ENCODE assay signal across 11 mouse cellular contexts in the genomic region with DNA sequence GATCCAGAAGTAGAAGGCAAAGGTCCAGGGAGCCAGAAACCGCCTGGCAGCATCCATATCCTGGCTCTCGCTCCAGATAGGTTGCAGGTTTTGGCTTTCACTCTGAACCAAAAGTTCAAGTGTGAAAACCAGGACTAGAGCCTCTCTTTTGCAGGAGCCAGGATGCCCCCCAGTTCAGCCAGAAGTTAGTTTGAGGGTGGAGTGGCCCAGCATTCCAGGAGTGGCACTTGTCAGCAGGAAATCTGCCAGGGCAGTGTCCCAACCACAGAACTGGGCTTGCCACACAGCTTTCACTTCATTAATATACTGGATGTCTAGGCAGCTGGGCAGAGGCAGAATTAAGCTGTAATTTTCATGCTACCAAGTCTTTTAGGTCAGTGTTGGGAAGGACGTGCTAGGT.
DNase-seq lines count a peak whose midpoint lies in the region; ATAC-seq and TF ChIP-seq lines count a peak whose summit lies in the region.
"Had no signal": no experiment of that assay in that cellular context is flagged by ENCODE, and none has a peak within 500 bp of the region (broad histone marks: within the 10 kb centered on the region; RNA-seq: fewer than 3 reads in every experiment).

No protein-coding gene starts in this region.

- no peaks in the 10 kb centered on the region for H3K79me2 ChIP-seq in C2C12 (ENCODE audit: control insufficient read depth, insufficient read depth)

- H3K4me1 ChIP-seq in heart, embryonic 12.5 days (replicated peaks), result no peaks in the 10 kb centered on the region
- no peaks in the 10 kb centered on the region for H3K4me1 ChIP-seq in hindbrain, embryonic 16.5 days (ENCODE audit: control insufficient read depth, insufficient read depth, low read depth, low read length)

- H3K9ac ChIP-seq in heart, embryonic 12.5 days, result no peak overlapping the region
- H3K9ac ChIP-seq in hindbrain, embryonic 16.5 days (ENCODE audit: low read depth, low read length), result no peak overlapping the region

- DNase-seq in heart, adult 18-20 months, result peak; percentile 63 to 74
- DNase-seq in gastrocnemius, adult 8-10 months (ENCODE audit: low spot score in 2 of 2), result peak; percentile 51 to 58
- DNase-seq in lung, adult 18-20 months, result peak; percentile 88 to 92
- no peak for DNase-seq in spleen, adult 18-20 months
- DNase-seq in left cerebral cortex, adult 18-20 months (ENCODE audit: low spot score in 2 of 2), result no peak
- DNase-seq: cerebellum, adult 11 months; midbrain, embryonic 14.5 days; right cerebral cortex, adult 18-20 months had no signal

- H3K36me3 ChIP-seq in heart, embryonic 12.5 days, result no peaks in the 10 kb centered on the region
- no peaks in the 10 kb centered on the region for H3K36me3 ChIP-seq in C2C12 (ENCODE audit: control insufficient read depth, insufficient read depth)
- H3K36me3 ChIP-seq in hindbrain, embryonic 16.5 days (ENCODE audit: control insufficient read depth, insufficient read depth, low read length), result no peaks in the 10 kb centered on the region

- H3K9me3 ChIP-seq in heart, embryonic 12.5 days (replicated peaks), result no peaks in the 10 kb centered on the region
- H3K9me3 ChIP-seq in hindbrain, embryonic 16.5 days (ENCODE audit: control insufficient read depth, low read length), result no peaks in the 10 kb centered on the region

- H3K27ac ChIP-seq in heart, embryonic 12.5 days (ENCODE audit: poor library complexity, severe bottlenecking), result no peak overlapping the region
- no peak overlapping the region for H3K27ac ChIP-seq in hindbrain, embryonic 16.5 days (ENCODE audit: low read depth, low read length)

- no peak for ATAC-seq in heart, embryonic 12.5 days (ENCODE audit: insufficient number of reproducible peaks, low FRiP score)
- no peak for ATAC-seq in hindbrain, embryonic 16.5 days

- no peak for TF ChIP-seq CTCF in C2C12 (IDR thresholded peaks at IDR 0.05; ENCODE audit: control insufficient read depth, insufficient read depth, insufficient read length)

- no peaks in the 10 kb centered on the region for H3K27me3 ChIP-seq in heart, embryonic 12.5 days (replicated peaks)
- no peaks in the 10 kb centered on the region for H3K27me3 ChIP-seq in C2C12 (ENCODE audit: control insufficient read depth, insufficient read depth, insufficient read length)
- no peaks in the 10 kb centered on the region for H3K27me3 ChIP-seq in hindbrain, embryonic 16.5 days (replicated peaks; ENCODE audit: control insufficient read depth, insufficient read depth, low read length)

- no peak overlapping the region for H3ac ChIP-seq in C2C12 (ENCODE audit: control insufficient read depth, insufficient read length, low read depth)

- H3K4me2 ChIP-seq in heart, embryonic 12.5 days, result no peak overlapping the region
- no peak overlapping the region for H3K4me2 ChIP-seq in hindbrain, embryonic 16.5 days (ENCODE audit: low read length)

- WGBS in heart, embryonic 12.5 days, result 87% methylated on average over 3 of the region's 3 CpGs
- 80% methylated on average over 3 of the region's 3 CpGs for WGBS in hindbrain, embryonic 16.5 days

- no peak overlapping the region for H3K4me3 ChIP-seq in heart, embryonic 12.5 days
- no peak overlapping the region for H3K4me3 ChIP-seq in C2C12 (ENCODE audit: insufficient read depth, poor library complexity, severe bottlenecking)
- no peak overlapping the region for H3K4me3 ChIP-seq in hindbrain, embryonic 16.5 days (ENCODE audit: low read length)

- H3K79me3 ChIP-seq in C2C12 (ENCODE audit: low read depth), result no peaks in the 10 kb centered on the region

TF ChIP-seq in C2C12, 6 proteins besides CTCF, POLR2A, EP300 and RAD21:
- TF ChIP-seq MYOG (IDR thresholded peaks at IDR 0.05; ENCODE audit: control insufficient read depth, extremely low read depth, insufficient read length) (no peak), MAX (IDR thresholded peaks at IDR 0.05) (no peak), MYOD1 (IDR thresholded peaks at IDR 0.05; ENCODE audit: control insufficient read depth, insufficient read length, low read depth) (no peak), FOSL1 (IDR thresholded peaks at IDR 0.05; ENCODE audit: insufficient read depth, low read length, poor library complexity, severe bottlenecking) (no peak), USF1 (IDR thresholded peaks at IDR 0.05; ENCODE audit: low read depth) (no peak), CEBPB (IDR thresholded peaks at IDR 0.05; ENCODE audit: low read depth) (peak; percentile 37)

Comparison
In these comparisons a context has a peak if more than half of its experiments do, and no peak if none do; other contexts are left out.
1. DNase-seq: peak in heart, adult 18-20 months (2 of 2), gastrocnemius, adult 8-10 months (2 of 2) and lung, adult 18-20 months (2 of 2); none in spleen, adult 18-20 months (0 of 2) and left cerebral cortex, adult 18-20 months (0 of 2).